Mouse (Mus musculus): ENCODE results near the gene Chn2.

The Chn2 gene

DNA sequence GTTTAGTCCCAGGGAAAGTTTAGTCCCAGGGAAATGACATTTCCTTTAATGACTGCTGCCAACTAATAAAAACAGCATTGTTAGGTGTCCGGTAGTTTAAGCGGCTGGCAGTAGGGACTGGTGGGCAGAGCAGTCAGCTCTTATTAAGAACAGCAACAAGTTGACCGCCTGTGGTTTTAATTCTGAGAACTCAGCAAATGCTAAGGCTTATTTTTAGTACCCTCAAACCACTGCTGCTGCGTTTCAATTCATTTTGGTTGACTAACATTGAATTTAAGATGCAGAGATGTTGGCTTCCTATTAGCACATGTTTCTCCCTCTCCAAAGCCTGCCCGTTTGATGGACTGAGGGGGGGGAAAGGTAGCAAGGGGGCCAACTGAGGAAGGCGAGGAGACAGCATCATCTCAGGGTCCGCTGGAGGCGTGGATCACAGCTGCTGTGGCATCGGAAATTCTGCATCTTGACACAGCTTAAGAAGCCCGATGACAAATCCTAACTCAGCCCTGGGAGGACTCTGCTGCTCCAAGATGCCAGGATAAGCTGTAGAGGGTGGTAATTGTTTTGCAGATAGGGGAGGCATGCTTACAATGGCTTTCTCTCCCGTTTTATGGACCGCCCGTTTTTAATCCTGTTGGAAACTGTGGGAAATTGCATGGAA, 2.2 kb downstream of the Chn2 start:
- in situ Hi-C loops (cut with MboI, MseI) = loop anchor here (25.0 kb wide), 1 partner anchor 121 kb away; no protein-coding TSS in a partner anchor

DNA sequence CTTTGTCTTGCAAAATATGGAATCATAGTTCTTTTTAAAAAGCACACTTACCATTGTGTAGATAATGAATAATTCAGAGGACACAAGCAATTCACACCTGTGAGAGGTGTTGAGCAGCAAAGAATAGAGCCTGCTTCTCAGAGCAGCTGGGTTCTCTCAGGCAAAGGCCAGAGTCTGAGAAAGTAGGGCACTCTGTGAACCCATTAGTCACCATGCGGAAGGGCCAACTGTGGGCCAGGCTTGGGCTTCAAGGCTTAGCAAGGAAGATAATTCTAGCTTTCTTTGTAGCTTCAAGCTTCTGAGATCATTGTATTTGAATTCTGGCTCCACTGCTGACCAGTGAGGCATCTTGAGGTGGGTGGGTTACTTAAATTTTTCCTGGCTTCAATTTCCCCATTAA, 2.8 kb downstream of the Chn2 start:
- in situ Hi-C loops (cut with MboI, MseI) = loop anchor here (25.0 kb wide), 1 partner anchor 120 kb away; no protein-coding TSS in a partner anchor

DNA sequence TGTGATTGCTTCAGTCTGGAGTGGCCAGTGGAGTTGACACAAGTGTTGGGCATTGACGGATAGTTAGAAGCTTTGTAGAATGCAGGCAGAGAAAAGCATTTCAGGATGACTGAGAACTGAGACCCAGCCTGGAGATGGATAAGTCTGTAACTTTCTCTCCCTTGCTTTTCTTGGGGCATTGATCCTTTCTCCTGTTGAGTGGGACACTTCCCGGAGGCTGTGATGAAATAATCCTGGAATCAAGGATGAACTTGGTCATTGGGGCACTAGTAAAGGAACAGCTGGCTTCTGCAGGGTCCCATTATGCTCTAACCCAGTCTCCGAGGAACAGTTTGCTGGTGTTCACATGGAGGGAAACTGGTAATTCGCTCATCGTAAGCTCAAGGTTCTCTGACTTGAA, 4.2 kb downstream of the Chn2 start:
- in situ Hi-C loops (cut with MboI, MseI) = loop anchor here (25.0 kb wide), 1 partner anchor 119 kb away; no protein-coding TSS in a partner anchor

DNA sequence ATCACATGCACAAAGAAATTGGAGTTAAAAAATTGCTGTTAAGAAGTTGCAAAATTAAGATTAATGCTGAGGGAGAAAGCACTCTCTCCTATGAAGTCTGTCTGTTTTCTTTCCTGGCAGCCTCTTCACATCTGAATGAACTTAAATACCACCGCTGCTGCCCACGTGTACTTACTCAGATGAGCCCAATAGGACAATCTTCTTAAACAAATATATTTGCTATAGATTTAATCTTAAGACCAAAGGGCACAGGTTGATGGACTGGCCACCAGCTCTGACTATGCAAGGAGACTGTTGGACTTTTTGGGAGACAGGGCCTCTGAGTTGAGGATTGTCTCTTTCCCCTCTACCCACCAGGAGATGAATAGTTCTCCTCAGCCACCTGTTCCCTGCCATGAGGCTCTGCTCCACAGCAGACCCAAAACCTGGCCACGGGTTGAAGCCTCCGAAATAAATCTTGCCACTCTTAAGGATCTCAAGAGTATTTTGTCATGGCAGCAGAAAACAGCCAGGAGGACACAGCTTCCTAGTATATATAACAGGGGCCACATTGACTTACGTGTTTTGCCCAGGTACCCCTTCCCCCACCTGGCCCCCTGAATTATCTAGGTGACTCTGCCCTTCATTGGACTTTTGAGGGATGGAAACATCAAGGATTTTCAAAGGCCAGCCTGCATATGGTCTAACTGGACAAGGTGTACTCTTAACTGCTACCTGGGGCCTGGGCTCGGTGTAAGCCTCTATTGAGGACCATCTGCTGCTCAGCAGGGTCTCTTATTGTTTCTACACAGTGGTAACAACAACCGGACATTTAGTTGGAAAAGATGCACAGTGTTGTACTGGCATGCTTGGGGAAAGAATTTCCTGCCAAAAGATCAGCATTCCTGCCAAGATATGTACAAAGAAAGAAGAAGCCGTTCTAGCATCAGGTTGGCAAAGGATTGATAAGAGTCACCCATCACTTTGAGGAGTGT, 6.7 kb downstream of the Chn2 start:
- in situ Hi-C loops (cut with MboI, MseI) = loop anchor here (25.0 kb wide), 1 partner anchor 116 kb away; no protein-coding TSS in a partner anchor

DNA sequence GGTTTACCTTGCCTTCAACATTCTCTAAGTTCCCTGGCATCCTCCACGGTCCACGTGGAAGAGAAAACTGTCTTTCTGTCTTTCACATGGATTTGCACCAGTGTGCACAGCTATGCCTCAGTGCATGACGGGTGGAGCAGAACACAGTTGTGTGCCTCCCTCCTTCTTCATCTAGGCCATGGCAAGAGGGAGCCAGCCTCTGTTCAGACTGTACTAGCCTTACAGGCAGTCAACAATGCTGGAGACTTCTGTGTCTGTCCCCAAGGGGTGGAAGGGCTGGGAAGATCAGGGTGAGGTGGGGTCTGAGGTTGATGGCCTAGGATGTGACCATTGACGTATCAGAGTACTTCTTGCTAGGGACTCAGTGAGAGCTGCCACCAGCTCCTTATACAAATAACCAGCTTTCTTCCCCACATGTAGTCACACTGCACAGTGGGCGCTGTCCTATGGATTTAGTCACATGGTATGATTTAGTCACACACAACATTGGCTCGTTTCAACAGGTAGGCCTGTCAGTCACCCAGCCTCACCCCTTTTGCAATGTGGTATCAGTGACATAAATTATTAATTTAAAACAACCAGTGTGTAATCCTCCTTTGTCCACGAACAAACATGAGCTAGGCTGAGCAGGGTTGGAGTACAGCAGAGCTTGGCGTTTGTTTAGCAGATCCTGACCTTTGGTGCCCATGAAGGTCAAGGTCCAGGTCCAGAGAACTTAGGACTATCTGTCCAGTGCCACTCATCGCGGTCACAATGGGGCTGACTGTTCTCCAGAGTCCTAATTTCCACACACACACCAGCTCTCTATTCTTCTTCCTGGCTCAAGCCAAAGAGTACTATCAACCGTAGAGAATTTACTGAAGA, 7.8 kb downstream of the Chn2 start:
- in situ Hi-C loops (cut with MboI, MseI) = loop anchor here (25.0 kb wide), 1 partner anchor 115 kb away; no protein-coding TSS in a partner anchor

DNA sequence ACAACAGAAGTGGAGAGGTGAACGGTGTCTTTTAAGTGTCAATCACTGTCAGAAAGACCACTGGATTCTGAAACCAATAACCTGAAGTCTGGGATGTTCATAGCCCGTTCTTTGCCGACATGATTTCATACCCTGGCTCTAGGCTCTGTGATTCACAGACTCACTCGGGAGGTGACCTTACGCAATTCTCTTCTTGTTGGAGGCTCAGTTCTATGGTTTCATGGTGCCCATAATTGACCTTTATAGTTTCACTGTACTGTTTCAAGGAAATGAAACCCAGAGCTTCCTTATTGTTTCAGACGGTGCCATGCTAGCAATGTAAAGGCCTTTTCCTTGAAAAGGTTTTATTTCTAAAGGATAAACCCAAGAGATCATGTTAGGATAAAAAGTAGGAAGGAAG, 9.4 kb downstream of the Chn2 start:
- in situ Hi-C loops (cut with MboI, MseI) = loop anchor here (25.0 kb wide), 1 partner anchor 114 kb away; no protein-coding TSS in a partner anchor

DNA sequence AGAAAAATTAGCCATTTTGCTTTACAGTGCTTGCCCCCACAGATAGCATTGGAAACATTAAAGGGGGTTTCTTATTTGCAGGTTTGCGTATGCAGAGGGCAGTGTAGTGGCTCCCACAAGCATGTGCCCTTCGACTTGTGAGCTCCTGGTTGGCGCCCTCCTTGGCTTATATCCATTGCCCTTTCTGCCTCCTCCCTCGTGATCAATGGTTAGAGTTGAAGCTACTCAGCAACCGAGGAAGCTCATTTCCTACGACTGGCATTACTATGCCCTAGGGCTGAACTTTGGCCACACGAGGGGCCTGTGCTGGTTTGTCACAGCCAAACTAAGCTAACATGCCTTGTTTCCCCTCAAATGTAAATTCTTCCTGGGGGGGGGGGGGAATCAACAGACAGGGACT, 11.8 kb downstream of the Chn2 start:
- in situ Hi-C loops (cut with MboI, MseI) = no loop called here

DNA sequence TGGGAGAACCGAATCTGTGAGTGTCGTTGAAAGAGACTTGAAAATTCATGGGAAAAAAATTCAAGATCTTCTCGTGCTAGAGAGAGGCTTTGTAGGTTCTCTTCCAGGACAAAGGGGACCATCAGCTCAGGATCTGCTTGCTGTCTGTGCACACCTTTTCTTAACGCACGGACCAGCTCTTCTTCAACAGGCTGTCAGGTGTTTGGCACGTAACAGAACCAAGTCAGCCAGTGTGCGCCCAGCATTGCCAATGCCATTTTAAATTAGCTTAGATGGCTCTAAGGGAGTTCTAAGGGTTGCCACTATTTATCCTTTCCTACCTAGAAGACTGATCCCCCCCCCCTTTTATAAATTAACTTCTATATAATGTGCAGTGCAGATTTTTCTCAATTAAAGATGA, 12.8 kb downstream of the Chn2 start:
- in situ Hi-C loops (cut with MboI, MseI) = no loop called here

DNA sequence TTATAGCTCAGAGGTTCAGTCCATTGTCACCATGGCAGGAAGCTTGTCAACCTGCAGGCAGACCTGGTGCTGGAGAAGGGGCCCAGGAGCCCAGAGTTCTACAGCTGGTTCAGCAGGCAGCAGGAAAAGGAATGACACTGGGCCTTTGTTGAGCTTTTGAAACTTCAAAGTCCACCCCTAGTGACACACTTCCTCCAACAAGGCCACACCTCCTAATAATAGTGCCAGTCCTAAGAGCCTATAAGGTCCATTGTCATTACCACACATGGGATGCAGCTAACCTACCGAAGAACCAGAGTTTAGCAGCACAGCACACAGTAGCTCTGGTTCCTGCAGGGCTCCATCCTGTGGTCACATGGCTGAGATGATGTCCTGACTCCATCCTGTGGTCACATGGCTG, 13.3 kb downstream of the Chn2 start:
- in situ Hi-C loops (cut with MboI, MseI) = no loop called here

DNA sequence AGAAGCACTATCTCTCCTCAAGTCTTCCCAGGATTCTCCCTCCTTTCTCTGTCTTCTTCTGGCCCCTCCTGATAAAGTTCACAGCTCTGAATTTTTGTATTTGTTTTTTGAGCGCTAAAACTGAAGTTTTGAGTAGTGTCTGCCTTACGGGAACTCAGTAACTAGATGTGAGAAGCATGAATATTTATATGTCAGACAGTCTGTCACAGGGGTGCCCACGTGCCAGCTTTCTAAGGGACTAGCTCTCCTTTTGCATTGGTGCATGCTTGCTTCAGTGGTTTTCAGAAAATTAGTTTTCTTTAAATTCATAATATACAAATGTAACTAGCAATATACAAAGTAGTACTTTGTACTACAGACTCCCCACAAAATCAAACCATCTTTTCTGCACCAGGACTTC, 14.0 kb downstream of the Chn2 start:
- in situ Hi-C loops (cut with MboI, MseI) = no loop called here

DNA sequence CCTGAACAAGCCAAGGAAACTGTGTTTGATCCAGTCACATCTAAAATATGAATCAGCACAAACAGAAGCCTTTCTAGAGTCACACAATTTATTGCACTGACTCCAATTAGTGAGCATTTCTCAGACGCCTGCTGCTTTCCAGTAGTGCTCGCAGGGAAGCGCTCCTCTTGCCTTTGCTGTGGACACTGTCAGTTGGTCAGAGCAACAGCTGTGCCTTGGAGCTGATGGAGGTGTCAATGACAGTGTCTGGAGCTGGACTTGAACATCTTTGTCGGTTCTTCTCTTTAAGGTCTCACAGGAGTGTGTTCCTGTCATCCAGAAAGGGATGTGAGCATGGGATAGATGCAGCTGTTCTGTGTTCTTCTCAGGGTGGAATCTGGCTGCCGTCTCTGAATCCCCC, 16.0 kb downstream of the Chn2 start:
- in situ Hi-C loops (cut with MboI, MseI) = no loop called here

DNA sequence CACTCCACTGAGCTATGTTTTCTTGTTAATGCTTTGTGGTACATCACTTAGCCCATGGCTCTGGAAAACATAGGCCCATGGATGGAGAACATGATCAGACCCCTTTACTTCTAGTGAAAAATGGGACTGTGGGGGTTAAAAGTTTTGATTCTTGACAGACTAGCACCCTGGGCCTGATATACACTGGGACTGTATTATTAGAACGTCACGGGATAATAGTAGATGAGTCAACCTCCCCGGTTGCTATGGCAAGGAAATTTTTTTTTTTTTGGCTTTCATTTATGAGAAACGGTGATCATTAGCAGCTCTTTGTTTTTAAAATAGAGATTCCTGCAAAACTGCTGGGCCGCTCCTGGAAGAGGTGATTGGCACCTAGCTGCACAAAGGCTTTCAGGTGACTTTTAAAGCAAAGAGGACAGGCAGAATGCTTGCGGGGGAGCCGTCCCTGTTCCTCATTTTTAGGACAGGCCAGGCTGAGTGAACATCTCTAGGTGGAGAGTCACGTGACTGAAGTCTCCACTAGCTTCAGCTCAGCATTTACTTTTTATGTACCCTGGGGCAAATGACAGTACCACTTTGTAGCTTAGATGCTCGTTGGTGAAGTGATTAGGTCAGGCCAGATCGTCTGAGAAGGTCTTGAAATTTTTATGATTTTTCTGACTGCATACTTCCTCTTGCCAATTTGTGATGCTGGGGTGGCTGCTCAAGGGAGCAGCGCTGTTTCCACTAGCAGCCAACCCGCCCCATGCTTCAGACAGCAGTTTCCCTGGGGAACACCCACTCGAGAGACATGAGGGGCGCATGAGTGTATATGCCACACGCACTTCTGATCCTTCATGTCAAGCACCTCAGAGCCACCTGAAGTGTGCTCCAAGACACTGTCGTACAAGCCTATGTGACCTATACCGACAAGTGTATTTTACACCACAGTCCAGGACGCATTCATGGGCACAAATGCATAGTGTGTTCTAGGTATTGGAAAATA, 17.5 kb downstream of the Chn2 start:
- in situ Hi-C loops (cut with MboI, MseI) = no loop called here

DNA sequence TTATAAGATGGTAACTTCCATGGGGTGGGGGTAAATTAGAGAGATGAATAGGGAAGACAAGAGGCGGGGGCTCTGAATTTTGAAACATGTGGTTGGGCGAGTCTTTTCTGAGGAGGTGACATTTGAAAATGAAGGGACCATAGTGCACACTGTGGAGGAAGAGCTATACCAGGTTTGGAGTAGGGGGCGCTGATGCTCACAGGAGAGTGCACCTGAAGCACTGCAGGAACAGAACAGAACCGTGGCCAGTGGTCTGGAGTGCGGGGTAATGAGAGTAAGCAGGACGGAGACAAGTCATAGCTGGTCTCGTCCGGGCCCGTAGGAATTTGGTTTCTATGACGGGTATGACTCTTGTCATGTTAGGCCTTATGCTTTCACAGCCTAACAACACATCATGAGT, 18.3 kb downstream of the Chn2 start:
- in situ Hi-C loops (cut with MboI, MseI) = no loop called here

DNA sequence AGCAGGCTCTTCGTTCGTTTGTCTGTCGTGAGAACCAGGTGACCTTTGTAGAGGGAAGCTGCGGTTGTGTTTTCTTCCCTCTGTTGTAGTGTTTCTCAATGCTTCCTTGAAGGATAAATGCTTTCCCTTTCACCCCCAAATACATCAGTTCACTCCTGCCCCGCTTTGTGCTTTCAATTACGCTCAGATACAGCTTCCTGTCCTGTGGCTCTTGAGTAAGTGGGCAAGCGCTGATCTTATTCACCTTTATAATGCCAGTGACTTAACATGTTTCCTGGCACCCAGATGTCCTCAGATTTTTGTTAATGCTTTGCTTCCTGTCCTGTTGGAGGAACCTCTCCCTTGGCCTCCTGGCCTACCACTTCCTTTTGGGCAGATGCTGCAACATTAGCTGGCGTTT, 19.5 kb downstream of the Chn2 start:
- in situ Hi-C loops (cut with MboI, MseI) = no loop called here

DNA sequence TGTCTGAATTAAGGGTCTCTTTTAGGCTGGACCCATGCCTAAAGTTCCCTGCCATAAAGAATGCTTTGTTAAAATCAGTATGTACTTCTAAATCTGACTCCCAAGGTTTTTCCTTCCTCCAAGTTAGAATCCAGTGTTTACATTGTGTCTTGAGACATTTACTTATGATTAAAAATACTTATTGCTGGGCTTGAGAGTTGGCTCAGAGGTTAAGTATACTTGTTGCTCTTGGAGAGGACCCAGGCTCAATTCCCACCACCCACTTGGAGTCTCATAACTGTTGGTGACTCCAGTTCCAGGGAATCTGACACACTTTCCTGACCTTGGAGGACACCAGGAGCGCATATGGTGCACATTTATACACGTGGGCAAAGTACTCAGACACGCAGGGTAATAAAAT, 20.9 kb downstream of the Chn2 start:
- in situ Hi-C loops (cut with MboI, MseI) = no loop called here

DNA sequence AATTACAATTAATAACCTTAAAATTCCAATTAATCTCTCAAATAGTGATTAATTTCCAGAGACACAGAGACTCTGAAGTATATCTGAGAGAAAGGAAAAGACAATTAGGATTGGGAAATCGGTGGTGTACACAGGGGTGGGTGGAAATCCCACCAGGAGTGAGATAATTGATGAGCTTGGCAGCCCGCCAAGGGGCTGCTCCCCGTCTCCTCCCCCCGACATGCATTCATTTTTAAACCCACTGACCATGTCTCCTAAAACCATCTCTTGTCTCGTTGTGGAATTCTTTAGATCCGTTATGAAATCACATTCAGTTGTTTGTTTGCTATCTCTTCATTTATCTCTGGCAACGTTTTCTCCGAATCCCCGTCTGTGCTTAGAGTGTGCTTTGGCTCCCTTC, 22.0 kb downstream of the Chn2 start:
- in situ Hi-C loops (cut with MboI, MseI) = no loop called here

DNA sequence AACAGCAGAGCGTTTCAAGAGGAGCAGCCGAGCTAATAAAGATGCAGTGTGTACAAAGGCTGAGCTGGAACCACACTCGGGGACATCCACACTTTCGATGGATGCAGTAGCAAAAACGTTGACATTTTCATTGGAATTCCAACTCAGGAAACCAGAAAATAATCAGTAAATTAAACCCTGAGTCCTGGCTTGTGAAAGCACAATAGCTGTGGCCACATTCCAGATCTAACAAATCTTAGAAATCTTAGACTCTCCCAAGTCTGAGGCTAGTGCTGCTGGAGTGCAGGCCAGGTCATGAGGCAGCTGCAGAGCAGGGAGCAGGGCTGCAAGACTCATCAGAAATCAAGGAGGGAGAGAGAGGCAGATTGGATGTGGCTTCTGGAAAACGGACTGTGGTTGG, 24.5 kb downstream of the Chn2 start:
- in situ Hi-C loops (cut with MboI, MseI) = no loop called here

DNA sequence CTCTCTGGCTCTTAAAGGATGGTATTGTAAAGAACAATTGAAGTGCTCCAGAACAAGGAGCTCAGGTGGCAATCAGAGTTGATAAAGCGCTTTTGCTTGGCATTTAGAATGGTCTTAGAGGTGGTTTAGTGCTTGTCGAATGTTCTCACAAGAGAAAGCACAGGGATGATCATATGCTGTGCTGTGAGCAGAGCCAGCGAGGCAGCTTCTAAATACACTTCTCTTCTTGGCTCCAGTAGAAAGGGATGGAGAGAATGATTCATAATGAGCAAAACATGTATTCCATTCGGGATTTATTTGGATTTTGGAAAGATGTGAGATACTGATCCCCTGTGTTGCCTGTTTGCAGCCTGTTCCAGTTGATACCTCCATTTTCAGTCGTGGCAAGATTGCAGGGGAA, 28.0 kb downstream of the Chn2 start:
- in situ Hi-C loops (cut with MboI, MseI) = no loop called here

DNA sequence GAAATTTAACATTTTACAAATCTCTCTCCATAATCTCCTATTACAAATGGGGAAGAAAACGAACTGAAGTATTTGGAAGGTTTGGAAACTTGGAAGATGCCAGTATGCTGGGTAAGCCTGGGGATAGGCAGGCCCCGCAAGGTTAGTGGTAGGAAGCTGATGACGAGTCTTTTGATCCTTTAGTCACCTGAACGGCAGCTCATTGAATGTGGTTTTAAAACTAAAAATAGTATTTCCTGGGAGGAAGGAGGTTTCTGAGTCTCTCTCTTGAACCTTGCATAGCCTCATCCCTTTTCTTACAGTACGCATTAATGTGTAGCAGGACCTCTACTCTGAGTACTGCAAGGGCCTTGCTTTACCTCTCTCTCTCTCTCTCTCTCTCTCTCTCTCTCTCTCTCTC, 29.5 kb downstream of the Chn2 start:
- in situ Hi-C loops (cut with MboI, MseI) = no loop called here

DNA sequence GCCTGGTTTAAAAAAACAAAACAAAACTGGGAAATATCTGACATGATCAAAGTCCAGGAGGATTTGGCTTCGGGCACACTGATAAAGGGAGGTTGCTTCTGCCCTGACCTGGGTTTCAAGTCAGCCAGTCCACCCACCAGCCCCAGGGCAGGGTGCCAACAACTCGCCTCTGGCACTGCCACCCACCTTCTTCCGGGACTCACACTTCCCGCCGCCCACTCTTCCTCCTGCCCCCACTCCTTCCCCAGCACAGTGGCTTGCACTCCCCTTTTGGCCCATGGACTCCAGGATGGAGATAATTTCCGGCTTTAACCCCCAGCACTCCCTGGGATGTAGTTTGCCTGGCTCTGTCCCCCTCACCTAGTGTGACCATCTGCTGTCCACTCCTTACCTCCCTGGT, 31.4 kb downstream of the Chn2 start:
- in situ Hi-C loops (cut with MboI, MseI) = no loop called here

DNA sequence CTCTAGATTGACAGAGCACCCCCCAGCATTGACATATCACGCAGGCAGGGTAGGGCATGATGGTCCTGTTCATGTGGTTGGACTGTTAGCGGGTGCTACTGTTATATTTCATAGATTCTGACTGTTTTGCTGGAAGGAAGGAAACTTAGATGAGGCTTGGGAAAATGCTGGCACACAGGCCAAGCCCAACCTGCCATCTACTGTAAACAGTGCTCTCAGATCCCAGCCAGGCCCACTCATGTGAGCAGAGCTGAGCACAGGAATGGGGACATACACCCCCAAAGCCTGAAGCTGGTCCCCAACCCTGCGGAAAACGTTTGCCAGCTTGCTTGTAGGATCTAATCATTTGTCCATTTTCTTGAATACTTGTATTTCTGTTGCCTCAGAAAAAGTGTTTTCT, 32.1 kb downstream of the Chn2 start:
- in situ Hi-C loops (cut with MboI, MseI) = no loop called here

Data from regulatory T cell (primary cell).